In genomic region chr19:5432992-5433852, GRCm38 (mm10) we compare ENCODE assay signal across 7 mouse cellular contexts. TPM values are rescaled to one million over a fixed set of nuclear protein-coding genes. Genes with fewer than 3 reads are reported as not detected.
A peak's percentile ranks its signal among the peaks of the same experiment; 100 is the strongest.
DNase-seq lines count a peak whose midpoint lies in the region; ATAC-seq and TF ChIP-seq lines count a peak whose summit lies in the region.

No protein-coding gene starts in this region.

- peaks cover 23% of the 10 kb centered on the region for H3K27me3 ChIP-seq in CH12.LX (replicated peaks)
- H3K27me3 ChIP-seq in hindbrain, embryonic 12.5 days = peaks cover 5% of the 10 kb centered on the region; the same call in 1 of the 2 replicates
- no peaks in the 10 kb centered on the region for H3K27me3 ChIP-seq in midbrain, postnatal 0 days (ENCODE audit: insufficient read depth, low read length)

- WGBS in hindbrain, embryonic 12.5 days = 12% methylated on average over 16 of the region's 16 CpGs
- 12% methylated on average over 16 of the region's 16 CpGs for WGBS in midbrain, postnatal 0 days

- ATAC-seq in hindbrain, embryonic 12.5 days (ENCODE audit: low FRiP score) = no peak; the same call in 1 of the 2 replicates
- ATAC-seq in midbrain, postnatal 0 days (ENCODE audit: low FRiP score) = no peak

- no peak for TF ChIP-seq EP300 in CH12.LX (IDR thresholded peaks at IDR 0.05; ENCODE audit: low read length)

- no peaks in the 10 kb centered on the region for H3K79me2 ChIP-seq in CH12.LX (replicated peaks; ENCODE audit: control insufficient read depth, extremely low read depth, insufficient read depth, poor library complexity, severe bottlenecking)

- TF ChIP-seq POLR2A in CH12.LX (IDR thresholded peaks at IDR 0.05; ENCODE audit: low read depth, low read length) = no peak

- H3K9ac ChIP-seq in CH12.LX (ENCODE audit: insufficient read depth, low read depth) = no peak overlapping the region
- H3K9ac ChIP-seq in hindbrain, embryonic 12.5 days = peak overlapping the region; percentile 49; the same call in 1 of the 2 replicates
- no peak overlapping the region; the same call in 1 of the 2 replicates for H3K9ac ChIP-seq in midbrain, postnatal 0 days (replicated peaks; ENCODE audit: low read length, poor library complexity, severe bottlenecking)

- in situ Hi-C loops in CH12.LX (cut with MboI; ENCODE audit: low pct_ligation_motif_present, low pct_unique_long_range_greater_than_20kb, low sequenced_read_pairs) = no loop called here

- H3K36me3 ChIP-seq in CH12.LX (replicated peaks in 1 of 2; ENCODE audit: control insufficient read depth in 1 of 2, insufficient read depth in 1 of 2, low read length in 1 of 2) = peaks cover 0 to 2% of the 10 kb centered on the region in 2 experiments
- 0 out of 2 replicates have a peak, but pooled peaks cover 4% of the 10 kb centered on the region for H3K36me3 ChIP-seq in hindbrain, embryonic 12.5 days
- H3K36me3 ChIP-seq in midbrain, postnatal 0 days (ENCODE audit: insufficient read depth, low read length) = no peaks in the 10 kb centered on the region

- H3K9me3 ChIP-seq in CH12.LX (replicated peaks; ENCODE audit: low read length) = no peaks in the 10 kb centered on the region
- H3K9me3 ChIP-seq in hindbrain, embryonic 12.5 days (replicated peaks) = no peaks in the 10 kb centered on the region
- H3K9me3 ChIP-seq in midbrain, postnatal 0 days (ENCODE audit: low read length) = no peaks in the 10 kb centered on the region

- dilution Hi-C loops in CH12.LX (cut with MboI; ENCODE audit: extremely low pct_ligation_motif_present, extremely low pct_unique_long_range_greater_than_20kb, low sequenced_read_pairs) = no loop called here

- no peak overlapping the region for H3K4me3 ChIP-seq in CH12.LX (replicated peaks in 1 of 3; ENCODE audit: low read depth in 2 of 3, low read length in 2 of 3, poor library complexity in 1 of 3)
- H3K4me3 ChIP-seq in hindbrain, embryonic 12.5 days = peak overlapping the region; percentile 15; the same call in 1 of the 2 replicates
- H3K4me3 ChIP-seq in midbrain, postnatal 0 days (ENCODE audit: low read depth, low read length) = peak overlapping the region; percentile 12; the same call in 1 of the 2 replicates

- H3K4me2 ChIP-seq in CH12.LX (ENCODE audit: insufficient read depth, low read depth, poor library complexity, severe bottlenecking) = no peak overlapping the region
- H3K4me2 ChIP-seq in hindbrain, embryonic 12.5 days (replicated peaks) = peak overlapping the region; percentile 49
- peak overlapping the region; percentile 47 for H3K4me2 ChIP-seq in midbrain, postnatal 0 days (ENCODE audit: low read depth, low read length, poor library complexity, severe bottlenecking)

- peak; percentile 33 for TF ChIP-seq RAD21 in CH12.LX (IDR thresholded peaks at IDR 0.05; ENCODE audit: low read depth, low read length)

- DNase-seq in CH12.LX (ENCODE audit: extremely low read depth) = no peak
- DNase-seq in adrenal gland, adult 8-10 months = peak; percentile 53
- peak; percentile 58 for DNase-seq in fibroblast of lung, adult 2 months (ENCODE audit: low read depth)
- peak; percentile 44 for DNase-seq in liver
- DNase-seq in midbrain, postnatal 0 days (ENCODE audit: low spot score) = peak; percentile 67
- peak; percentile 72 to 75 for DNase-seq in thymus, postnatal 36 days

- peak in 1 of 2 experiments; percentile 51; a peak in 2 of 4 replicates for TF ChIP-seq CTCF in CH12.LX (conservative IDR thresholded peaks at IDR 0.05 in 1 of 2, IDR thresholded peaks at IDR 0.05 in 1 of 2; ENCODE audit: low read depth in 2 of 2, low read length in 2 of 2)
- TF ChIP-seq CTCF in midbrain, postnatal 0 days (IDR thresholded peaks at IDR 0.05) = peak; percentile 70

- H3K27ac ChIP-seq in CH12.LX (ENCODE audit: insufficient read depth, low read depth) = no peak overlapping the region
- H3K27ac ChIP-seq in hindbrain, embryonic 12.5 days = peak overlapping the region; percentile 45; the same call in 1 of the 2 replicates
- no peak overlapping the region for H3K27ac ChIP-seq in midbrain, postnatal 0 days (ENCODE audit: low read depth, low read length)

- peaks cover 16 to 38% of the 10 kb centered on the region in 2 experiments for H3K4me1 ChIP-seq in CH12.LX (ENCODE audit: control insufficient read depth in 1 of 2, insufficient read depth in 2 of 2)
- peaks cover 17% of the 10 kb centered on the region for H3K4me1 ChIP-seq in hindbrain, embryonic 12.5 days
- H3K4me1 ChIP-seq in midbrain, postnatal 0 days (ENCODE audit: insufficient read depth, low read length) = peaks cover 5% of the 10 kb centered on the region; the same call in 1 of the 2 replicates

TF ChIP-seq in CH12.LX, 34 proteins besides CTCF, POLR2A, EP300 and RAD21:
- TF ChIP-seq JUN (IDR thresholded peaks at IDR 0.05; ENCODE audit: insufficient read depth, low read depth, low read length) (no peak), ZC3H11A (IDR thresholded peaks at IDR 0.05; ENCODE audit: low read depth, low read length) (no peak), CHD1 (IDR thresholded peaks at IDR 0.05; ENCODE audit: low read depth, low read length) (no peak), GABPA (IDR thresholded peaks at IDR 0.05; ENCODE audit: insufficient replicate concordance, low read depth, low read length) (no peak), E2F4 (IDR thresholded peaks at IDR 0.05; ENCODE audit: insufficient replicate concordance, low read depth, low read length) (no peak), ELF1 (IDR thresholded peaks at IDR 0.05; ENCODE audit: low read depth, low read length) (peak; percentile 21; the same call in 1 of the 2 replicates), POLR2AphosphoS2 (IDR thresholded peaks at IDR 0.05; ENCODE audit: low read depth, low read length) (no peak), UBTF (IDR thresholded peaks at IDR 0.05; ENCODE audit: low read depth, low read length) (no peak), BHLHE40 (IDR thresholded peaks at IDR 0.05; ENCODE audit: low read depth, low read length) (0 out of 2 replicates have a peak, but pooled peaks have one; percentile 23), USF2 (conservative IDR thresholded peaks at IDR 0.05; ENCODE audit: low read depth, low read length) (no peak)

RNA-seq across cellular contexts. Expression of gene AI837181, which starts 8.3 kb away (rescaled TPM):
- total RNA-seq in CH12.LX (2012; rRNA removed) (8.6 and 9.8 TPM in 2 replicates), CH12.LX (2014; rRNA removed) (19.3 and 22.0 TPM in 2 replicates)
- polyA plus RNA-seq in CH12.LX (2012; ENCODE audit: insufficient read length, low read depth) = 20.7 and 25.1 TPM in 2 replicates
- total RNA-seq in adrenal gland, adult 8-10 months (2022) = 10 to 100 TPM; 52.2 to 59.2 (median 52.8) TPM
- 59.0 and 59.6 TPM in 2 replicates for polyA plus RNA-seq in hindbrain, embryonic 12.5 days (2016; fragmentation: Nextera tagmentation; extraction: Ambion mirVana)
- total RNA-seq in midbrain, postnatal 0 days (2014; rRNA removed) = 73.2 and 98.8 TPM in 2 replicates
- 74.1 and 85.2 TPM in 2 replicates for polyA plus RNA-seq in midbrain, postnatal 0 days (2015; fragmentation: Nextera tagmentation; extraction: Ambion mirVana)

RNA-seq across cellular contexts. Expression of gene Drap1, which starts 8.4 kb away (rescaled TPM):
- total RNA-seq in CH12.LX (2012; rRNA removed) (142 and 143 TPM in 2 replicates), CH12.LX (2014; rRNA removed) (73.3 and 86.7 TPM in 2 replicates)
- polyA plus RNA-seq in CH12.LX (2012; ENCODE audit: insufficient read length, low read depth) = 180 and 215 TPM in 2 replicates
- total RNA-seq in adrenal gland, adult 8-10 months (2022) = 100 to 1,000 TPM; 272 to 295 (median 289) TPM
- polyA plus RNA-seq in hindbrain, embryonic 12.5 days (2016; fragmentation: Nextera tagmentation; extraction: Ambion mirVana) = 276 and 280 TPM in 2 replicates
- 187 and 203 TPM in 2 replicates for total RNA-seq in midbrain, postnatal 0 days (2014; rRNA removed)
- polyA plus RNA-seq in midbrain, postnatal 0 days (2015; fragmentation: Nextera tagmentation; extraction: Ambion mirVana) = 332 and 342 TPM in 2 replicates

RNA-seq across cellular contexts. Expression of gene Fosl1, which starts 14.1 kb away (rescaled TPM):
- total RNA-seq in CH12.LX (2012; rRNA removed) (not detected in 2 replicates), CH12.LX (2014; rRNA removed) (not detected in 2 replicates)
- polyA plus RNA-seq in CH12.LX (2012; ENCODE audit: insufficient read length, low read depth) = not detected in 2 replicates
- total RNA-seq in adrenal gland, adult 8-10 months (2022) = under 1 TPM in 3 of 4 experiments, not detected in 1; 0.22 to 0.86 (median 0.56) TPM
- polyA plus RNA-seq in hindbrain, embryonic 12.5 days (2016; fragmentation: Nextera tagmentation; extraction: Ambion mirVana) = not detected in 2 replicates
- total RNA-seq in midbrain, postnatal 0 days (2014; rRNA removed) = 0.11 TPM in 1 of 2 replicates, not detected in the other
- polyA plus RNA-seq in midbrain, postnatal 0 days (2015; fragmentation: Nextera tagmentation; extraction: Ambion mirVana) = not detected in 2 replicates

RNA-seq across cellular contexts. Expression of gene Ccdc85b, which starts 24.5 kb away (rescaled TPM):
- total RNA-seq in CH12.LX (2012; rRNA removed) (4.2 and 4.8 TPM in 2 replicates), CH12.LX (2014; rRNA removed) (2.0 and 2.1 TPM in 2 replicates)
- 4.1 and 5.0 TPM in 2 replicates for polyA plus RNA-seq in CH12.LX (2012; ENCODE audit: insufficient read length, low read depth)
- total RNA-seq in adrenal gland, adult 8-10 months (2022) = 10 to 100 TPM in 3 of 4 experiments, 1 to 10 TPM in 1; 8.9 to 12.4 (median 11.4) TPM
- 10.7 and 11.0 TPM in 2 replicates for polyA plus RNA-seq in hindbrain, embryonic 12.5 days (2016; fragmentation: Nextera tagmentation; extraction: Ambion mirVana)
- total RNA-seq in midbrain, postnatal 0 days (2014; rRNA removed) = 14.3 and 19.4 TPM in 2 replicates
- polyA plus RNA-seq in midbrain, postnatal 0 days (2015; fragmentation: Nextera tagmentation; extraction: Ambion mirVana) = 15.4 and 15.6 TPM in 2 replicates

RNA-seq across cellular contexts. Expression of gene Fibp, which starts 27.2 kb away (rescaled TPM):
- total RNA-seq in CH12.LX (2012; rRNA removed) = 37.5 and 43.0 TPM in 2 replicates
- total RNA-seq in CH12.LX (2014; rRNA removed) = 23.9 and 29.1 TPM in 2 replicates
- polyA plus RNA-seq in CH12.LX (2012; ENCODE audit: insufficient read length, low read depth) = 52.4 and 74.9 TPM in 2 replicates
- total RNA-seq in adrenal gland, adult 8-10 months (2022) = 100 to 1,000 TPM in 2 of 4 experiments, 10 to 100 TPM in 2; 95.6 to 139 (median 110) TPM
- polyA plus RNA-seq in hindbrain, embryonic 12.5 days (2016; fragmentation: Nextera tagmentation; extraction: Ambion mirVana) = 133 and 144 TPM in 2 replicates
- 91.4 and 122 TPM in 2 replicates for total RNA-seq in midbrain, postnatal 0 days (2014; rRNA removed)
- polyA plus RNA-seq in midbrain, postnatal 0 days (2015; fragmentation: Nextera tagmentation; extraction: Ambion mirVana) = 174 and 191 TPM in 2 replicates

Comparison
In these comparisons a context has a peak if more than half of its experiments do, and no peak if none do; other contexts are left out.
1. H3K4me3 ChIP-seq: peak in hindbrain, embryonic 12.5 days (single experiment) and midbrain, postnatal 0 days (single experiment); none in CH12.LX (0 of 3).